In the genomic region with DNA sequence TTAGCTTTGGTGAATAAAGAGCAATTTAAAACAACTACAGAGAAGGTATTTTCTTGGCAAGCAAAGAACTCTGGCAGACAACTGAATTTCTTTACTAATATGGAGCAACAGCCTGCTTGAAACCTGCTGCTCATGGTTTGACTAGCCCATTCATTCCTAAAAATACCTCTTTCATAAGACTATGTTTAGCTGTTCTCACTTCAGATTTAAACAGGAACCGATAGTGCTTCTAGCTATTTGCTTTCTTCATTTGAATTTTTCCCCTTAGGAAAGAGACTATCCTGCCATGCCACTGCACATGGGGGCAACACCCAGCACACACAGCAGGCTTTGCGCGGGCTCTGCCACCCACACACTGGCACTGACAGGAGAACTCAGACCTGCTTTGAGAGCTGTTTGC, we compare ENCODE assay signal across 11 mouse cellular contexts.
DNase-seq lines count a peak whose midpoint lies in the region; ATAC-seq and TF ChIP-seq lines count a peak whose summit lies in the region.
"Had no signal": no experiment of that assay in that cellular context is flagged by ENCODE, and none has a peak within 500 bp of the region (broad histone marks: within the 10 kb centered on the region; RNA-seq: fewer than 3 reads in every experiment).

No protein-coding gene starts in this region.

- no peaks in the 10 kb centered on the region for H3K27me3 ChIP-seq in stomach, postnatal 0 days (ENCODE audit: control insufficient read depth, insufficient read depth, low read length)
- H3K27me3 ChIP-seq: hindbrain, embryonic 15.5 days; stomach, embryonic 15.5 days had no signal

- H3K27ac ChIP-seq in stomach, postnatal 0 days (replicated peaks) = no peak overlapping the region
- H3K27ac ChIP-seq: hindbrain, embryonic 15.5 days; stomach, embryonic 15.5 days had no signal

- no peak overlapping the region for H3K9ac ChIP-seq in stomach, postnatal 0 days (ENCODE audit: low read length)
- H3K9ac ChIP-seq: hindbrain, embryonic 15.5 days; stomach, embryonic 15.5 days had no signal

- no peak overlapping the region for H3K4me2 ChIP-seq in stomach, postnatal 0 days (replicated peaks; ENCODE audit: low read depth)
- H3K4me2 ChIP-seq: hindbrain, embryonic 15.5 days; stomach, embryonic 15.5 days had no signal

- no peak overlapping the region for H3K4me3 ChIP-seq in stomach, postnatal 0 days (ENCODE audit: low read depth, low read length)
- H3K4me3 ChIP-seq: hindbrain, embryonic 15.5 days; stomach, embryonic 15.5 days had no signal

- H3K9me3 ChIP-seq in stomach, postnatal 0 days (ENCODE audit: control insufficient read depth, low read length) = no peaks in the 10 kb centered on the region
- H3K9me3 ChIP-seq: hindbrain, embryonic 15.5 days; stomach, embryonic 15.5 days had no signal

- no peaks in the 10 kb centered on the region for H3K4me1 ChIP-seq in stomach, postnatal 0 days (replicated peaks; ENCODE audit: control insufficient read depth, insufficient read depth)
- H3K4me1 ChIP-seq: stomach, embryonic 15.5 days had no signal

- no peak for TF ChIP-seq EP300 in stomach, postnatal 0 days (optimal IDR thresholded peaks at IDR 0.05)

- TF ChIP-seq CTCF in stomach, postnatal 0 days (IDR thresholded peaks at IDR 0.05; ENCODE audit: low read depth) = no peak

- no peak for ATAC-seq in stomach, postnatal 0 days (ENCODE audit: low FRiP score, low TSS enrichment)

- WGBS in stomach, postnatal 0 days = 56% methylated on average over 3 of the region's 3 CpGs

- DNase-seq in heart, adult 9 months (ENCODE audit: low spot score in 2 of 2) = peak; percentile 2 to 4
- DNase-seq in heart, postnatal 4 days = no peak
- DNase-seq in fibroblast of lung, adult 2 months (ENCODE audit: low read depth) = peak; percentile 61
- DNase-seq in layer of hippocampus, postnatal 10 days (ENCODE audit: low spot score in 2 of 2) = peak; percentile 12 to 27
- peak; percentile 67 for DNase-seq in right cerebral cortex, adult 18-20 months
- DNase-seq in embryo, embryonic 11 days = no peak
- no peak for DNase-seq in gastrocnemius, adult 8-10 months (ENCODE audit: low spot score in 2 of 2)
- DNase-seq in stomach, postnatal 0 days (ENCODE audit: low spot score) = no peak
- DNase-seq: kidney, postnatal 10 days had no signal

- no peaks in the 10 kb centered on the region; the same call in 1 of the 2 replicates for H3K36me3 ChIP-seq in stomach, postnatal 0 days (ENCODE audit: control insufficient read depth, insufficient read depth, low read length)
- H3K36me3 ChIP-seq: hindbrain, embryonic 15.5 days; stomach, embryonic 15.5 days had no signal

Comparison
In these comparisons a context has a peak if more than half of its experiments do, and no peak if none do; other contexts are left out.
1. DNase-seq: peak in heart, adult 9 months (2 of 2), fibroblast of lung, adult 2 months (single experiment), layer of hippocampus, postnatal 10 days (2 of 2) and right cerebral cortex, adult 18-20 months (single experiment); none in heart, postnatal 4 days (single experiment), embryo, embryonic 11 days (single experiment), gastrocnemius, adult 8-10 months (0 of 2) and stomach, postnatal 0 days (single experiment).